Mouse (Mus musculus) natural killer cell, adult 2 months (primary cell): Measurements from ENCODE around the gene Kbtbd4.

ENCODE experiments used
- DNase-seq, 2 experiments: peaks; one replicate each; pipeline ENCODE4 v3.0.0; 2022; ENCODE audit warnings: low spot score in 2 of 2

Gene Kbtbd4

GRCm38 (mm10) chr2:90956053-90956452 is 51.5 kb downstream of the Kbtbd4 start:
- no peak for DNase-seq

- DNase-seq: no peak
These were observed 54.3 kb downstream of the Kbtbd4 start for GRCm38 (mm10) chr2:90958856-90959255.

GRCm38 (mm10) chr2:90960012-90960411 is 55.5 kb downstream of the Kbtbd4 start:
- no peak for DNase-seq
